Mouse (Mus musculus): ENCODE results near the gene Synpo2. TPM values are rescaled to one million over a fixed set of nuclear protein-coding genes. Genes with fewer than 3 reads are reported as not detected.
A peak's percentile ranks its signal among the peaks of the same experiment; 100 is the strongest.

The Synpo2 gene
- total RNA-seq, 2 experiments from 2014 or later: 175 to 193 TPM

DNA sequence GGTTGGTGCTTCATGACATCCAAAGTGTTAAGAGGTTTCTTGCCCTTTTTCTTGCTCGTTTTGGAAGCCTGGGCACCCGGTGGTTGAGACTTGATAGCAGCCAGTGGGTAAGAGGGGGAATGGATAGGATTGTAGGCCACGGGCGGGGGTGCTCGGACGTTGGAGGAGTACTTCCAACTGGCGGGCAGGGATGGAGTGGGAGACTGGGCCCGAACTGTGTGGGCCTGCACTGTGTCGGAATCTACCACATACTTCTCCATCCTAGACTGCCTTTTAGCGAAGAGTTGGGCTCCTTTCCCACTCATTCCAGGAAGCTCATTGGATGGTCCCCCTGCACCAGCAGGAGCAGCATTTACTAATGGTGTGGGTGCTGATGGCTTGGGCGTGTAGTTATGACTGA lies 123.2 kb downstream of the Synpo2 start:
- intact Hi-C loops (cut with DNase I; ENCODE audit: low total_unique reads): no loop called here
- no peak for DNase-seq

- DNase-seq: no peak
These were observed 124.8 kb downstream of the Synpo2 start for GRCm38 (mm10) chr3:123111071-123111711.

DNA sequence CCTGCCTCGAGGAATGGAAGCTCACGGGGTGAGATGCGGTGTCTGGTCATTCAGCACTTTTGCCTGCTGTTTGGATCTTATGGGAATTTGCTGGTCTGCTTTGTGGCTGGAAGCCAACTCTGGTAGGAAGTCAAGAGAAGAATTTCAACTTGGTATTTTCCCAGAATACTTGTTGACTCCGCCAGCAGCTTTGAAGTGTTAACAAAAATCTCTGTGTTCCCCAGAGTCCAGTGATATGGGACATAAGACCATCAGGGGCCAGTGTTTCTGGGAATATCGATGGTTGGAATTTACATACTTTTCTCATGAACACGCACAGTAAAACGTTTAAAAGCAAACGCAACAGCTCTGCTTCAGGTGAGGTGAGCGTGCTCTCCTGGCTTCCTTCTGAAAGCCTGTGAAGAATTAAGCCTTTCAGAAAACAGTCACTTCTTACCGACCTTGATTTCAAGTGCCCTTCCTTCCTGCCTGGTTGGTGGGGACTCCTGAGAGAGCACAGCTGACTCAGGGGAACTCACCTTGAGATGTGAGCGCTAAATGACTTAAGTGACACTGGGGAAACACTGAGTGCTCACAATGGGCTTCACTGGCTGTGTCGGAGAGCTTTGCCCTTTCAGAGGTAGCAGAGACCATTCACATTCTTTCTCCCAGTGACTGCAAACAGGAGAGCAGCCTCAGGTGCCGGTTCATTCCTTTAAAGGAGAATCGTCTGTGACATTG lies 128.0 kb downstream of the Synpo2 start:
- intact Hi-C loops (cut with DNase I; ENCODE audit: low total_unique reads): loop anchor here (10.0 kb wide), 1 partner anchor 133 kb away; no protein-coding TSS in a partner anchor
- no peak for DNase-seq

More at GRCm38 (mm10) chr3:123111071-123111711, 124.8 kb downstream of the Synpo2 start:
- intact Hi-C loops (cut with DNase I; ENCODE audit: low total_unique reads): no loop called here

DNA sequence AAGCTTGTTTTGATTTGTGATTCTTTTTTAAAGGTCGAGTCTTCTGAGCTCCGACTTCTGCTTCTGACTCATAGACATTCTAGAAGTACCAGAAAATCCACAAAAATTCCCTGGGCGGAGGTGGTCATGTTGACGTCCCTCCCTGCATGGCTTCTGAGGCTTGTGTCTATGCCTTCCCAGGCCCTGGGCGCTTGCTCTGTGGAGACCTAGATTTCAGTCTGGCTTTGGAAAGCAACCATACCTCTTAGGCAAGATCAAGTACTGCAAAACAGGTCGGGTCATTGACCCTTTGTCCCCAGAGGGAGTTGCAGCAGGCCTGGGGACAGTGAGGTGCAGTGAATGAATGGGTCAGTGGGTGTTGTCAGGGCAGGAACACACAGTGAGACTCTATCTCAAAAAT lies 131.6 kb downstream of the Synpo2 start:
- intact Hi-C loops (cut with DNase I; ENCODE audit: low total_unique reads): loop anchor here (5.0 to 10.0 kb wide), 2 partner anchors 130 to 162 kb away; no protein-coding TSS in a partner anchor
- no peak for DNase-seq

GRCm38 (mm10) chr3:123103151-123103860 lies 132.6 kb downstream of the Synpo2 start:
- intact Hi-C loops (cut with DNase I; ENCODE audit: low total_unique reads): loop anchor here (5.0 to 10.0 kb wide), 2 partner anchors 129 to 161 kb away; no protein-coding TSS in a partner anchor
- DNase-seq: peak; percentile 76

DNA sequence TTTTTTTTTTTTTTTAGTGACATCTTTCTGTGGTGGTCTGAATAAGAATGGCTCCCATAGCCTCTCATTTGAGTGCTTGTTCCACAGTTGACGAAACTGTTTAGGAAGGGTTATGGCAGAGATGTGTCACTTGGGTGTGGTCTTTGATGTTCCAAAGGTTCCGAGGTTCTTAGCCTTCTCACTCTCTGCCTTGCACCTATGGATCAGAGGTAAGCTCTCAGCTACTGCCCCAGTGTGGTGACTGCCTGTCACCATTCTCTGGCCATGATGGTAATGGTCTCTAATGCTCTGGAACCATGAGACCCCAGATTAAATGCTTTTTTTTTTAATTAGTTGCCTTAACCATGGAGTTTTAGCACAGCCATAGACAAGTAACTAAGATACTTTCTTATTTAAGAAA lies 134.2 kb downstream of the Synpo2 start:
- no peak for DNase-seq
- intact Hi-C loops (cut with DNase I; ENCODE audit: low total_unique reads): loop anchor here (5.0 to 10.0 kb wide), 2 partner anchors 127 to 159 kb away; no protein-coding TSS in a partner anchor

DNA sequence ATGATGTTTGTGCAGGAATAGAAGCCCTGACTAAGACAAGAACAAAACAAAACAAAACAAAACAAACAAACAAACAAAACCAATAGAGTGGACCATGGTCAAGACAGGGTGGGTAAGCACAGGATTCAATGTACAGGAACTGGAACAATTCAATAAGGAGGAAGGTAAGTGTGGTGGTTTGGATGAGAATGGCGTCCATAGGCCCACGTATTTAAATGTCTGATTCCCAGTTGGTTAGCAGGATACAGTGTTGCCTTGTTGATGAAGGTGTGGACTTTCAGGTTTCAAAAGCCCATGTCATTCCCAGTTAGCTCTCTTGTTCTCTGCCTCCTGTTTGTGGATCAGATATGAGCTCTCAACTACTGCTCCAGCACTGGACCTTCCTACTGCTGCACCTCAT lies 140.8 kb downstream of the Synpo2 start:
- intact Hi-C loops (cut with DNase I; ENCODE audit: low total_unique reads): no loop called here
- DNase-seq: no peak

DNA sequence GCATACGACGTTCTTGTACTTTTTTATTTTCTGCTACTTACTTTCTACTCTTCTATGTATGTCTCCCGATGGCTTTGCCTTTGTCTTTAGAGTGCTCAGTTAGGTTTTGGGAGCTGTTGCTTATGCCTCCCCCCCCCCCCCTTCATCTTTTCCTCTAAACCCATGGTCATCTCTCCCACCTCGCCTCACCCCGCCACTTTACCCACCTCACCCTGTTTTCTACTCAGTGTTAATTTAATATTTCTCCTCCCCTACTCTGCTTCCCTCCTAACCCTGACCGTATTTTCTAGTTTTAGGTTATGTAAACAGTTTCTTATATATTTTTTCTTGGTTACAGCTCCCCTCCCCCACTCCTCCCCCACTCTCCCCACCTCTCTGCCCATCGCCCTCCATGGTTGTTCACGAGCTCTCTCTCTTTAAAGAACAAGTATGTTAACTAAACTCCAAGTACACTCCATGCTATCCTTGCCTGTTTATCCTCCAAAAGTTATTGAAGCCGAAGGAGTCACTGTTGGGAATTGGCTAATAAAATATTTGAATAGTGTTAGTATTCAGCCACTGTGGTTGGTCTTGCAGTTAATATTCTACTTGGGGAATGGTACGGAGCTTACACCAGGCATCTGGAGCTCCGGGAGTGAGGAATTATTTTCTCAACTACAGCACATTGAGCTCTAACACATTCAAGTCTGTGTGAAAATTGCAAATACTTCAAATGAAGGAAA lies 142.1 kb downstream of the Synpo2 start:
- DNase-seq: no peak
- intact Hi-C loops (cut with DNase I; ENCODE audit: low total_unique reads): no loop called here

GRCm38 (mm10) chr3:123092913-123093639 lies 142.9 kb downstream of the Synpo2 start:
- intact Hi-C loops (cut with DNase I; ENCODE audit: low total_unique reads): no loop called here
- no peak for DNase-seq

DNA sequence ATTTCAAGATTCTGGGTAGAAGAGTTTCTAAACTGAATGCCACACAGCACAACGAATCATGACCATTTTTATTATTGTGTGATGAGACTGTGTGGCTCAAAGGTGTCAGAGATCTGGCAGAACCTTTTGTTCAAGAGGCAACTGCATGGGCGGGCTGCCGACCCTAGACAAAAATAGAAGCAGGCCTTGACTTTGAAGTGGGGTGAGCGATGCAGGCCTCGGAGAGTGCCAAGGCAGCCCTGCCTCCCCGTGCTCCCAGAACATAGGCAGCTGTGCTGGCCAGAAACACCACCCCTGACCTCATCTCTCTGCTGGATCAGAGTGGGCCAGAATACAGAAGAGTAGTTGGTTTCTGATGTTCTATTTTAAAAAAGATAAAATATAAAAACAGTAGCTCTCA lies 143.5 kb downstream of the Synpo2 start:
- DNase-seq: peak; percentile 82

GRCm38 (mm10) chr3:123089297-123090020 lies 146.5 kb downstream of the Synpo2 start:
- intact Hi-C loops (cut with DNase I; ENCODE audit: low total_unique reads): no loop called here
- no peak for DNase-seq

More for the DNA sequence above, 143.5 kb downstream of the Synpo2 start:
- intact Hi-C loops (cut with DNase I; ENCODE audit: low total_unique reads): no loop called here

- intact Hi-C loops (cut with DNase I; ENCODE audit: low total_unique reads): no loop called here
- DNase-seq: no peak
These were observed 147.7 kb downstream of the Synpo2 start for GRCm38 (mm10) chr3:123088284-123088683.

DNA sequence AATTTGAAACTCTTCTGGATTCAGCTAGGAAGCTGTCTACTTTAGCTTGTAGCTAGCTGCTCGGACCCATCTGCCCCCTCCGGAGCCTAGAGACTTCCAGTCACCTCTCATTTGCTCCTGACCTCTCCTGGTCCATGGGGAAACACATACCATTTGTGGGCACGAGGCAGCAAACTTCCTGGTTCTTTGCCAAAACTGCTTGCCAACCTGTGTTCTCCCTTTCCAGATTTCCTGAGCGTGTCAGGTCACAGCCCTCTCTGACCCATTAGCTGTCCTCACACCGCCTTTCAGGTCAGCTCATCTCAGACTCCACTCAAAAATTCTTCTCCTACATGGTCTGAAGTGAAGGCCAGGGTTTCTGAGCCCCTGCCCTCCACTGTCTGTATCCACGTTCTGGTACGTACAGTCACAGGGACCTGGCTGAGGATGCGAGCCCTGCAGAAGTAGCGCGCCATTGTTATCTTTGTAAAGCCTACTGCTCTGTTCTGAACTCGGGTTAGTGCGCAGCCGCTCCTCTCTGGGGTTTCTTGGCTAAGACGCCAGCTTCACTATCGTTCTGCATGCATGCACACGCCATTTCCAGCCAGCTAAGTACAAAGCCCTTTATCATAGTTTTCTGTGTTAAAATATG lies 150.0 kb downstream of the Synpo2 start:
- peak; percentile 15 for DNase-seq
- intact Hi-C loops (cut with DNase I; ENCODE audit: low total_unique reads): no loop called here

DNA sequence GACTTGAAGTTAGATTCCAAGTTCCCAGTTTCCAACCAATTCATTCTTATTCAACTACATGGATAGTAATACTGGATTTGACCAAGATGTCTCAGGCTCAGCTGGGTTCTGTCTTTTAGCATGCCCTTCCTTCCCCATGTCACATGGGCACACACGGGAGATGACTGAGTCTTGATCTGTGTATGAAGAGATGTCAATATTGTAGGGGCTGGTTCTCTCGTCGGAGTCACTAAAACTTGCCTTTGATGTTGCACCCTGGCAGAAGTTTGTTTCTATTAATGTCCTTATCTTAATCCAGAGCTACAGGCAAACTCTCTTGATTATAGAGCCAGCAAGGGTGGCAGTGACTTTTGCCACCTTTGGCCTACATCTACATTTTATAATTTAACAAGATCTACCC lies 154.3 kb downstream of the Synpo2 start:
- DNase-seq: no peak
- intact Hi-C loops (cut with DNase I; ENCODE audit: low total_unique reads): no loop called here

GRCm38 (mm10) chr3:123080943-123081342 lies 155.0 kb downstream of the Synpo2 start:
- intact Hi-C loops (cut with DNase I; ENCODE audit: low total_unique reads): no loop called here
- no peak for DNase-seq

GRCm38 (mm10) chr3:123080017-123080725 lies 155.8 kb downstream of the Synpo2 start:
- intact Hi-C loops (cut with DNase I; ENCODE audit: low total_unique reads): no loop called here
- no peak for DNase-seq

GRCm38 (mm10) chr3:123075759-123076158 lies 160.2 kb downstream of the Synpo2 start:
- DNase-seq: no peak
- intact Hi-C loops (cut with DNase I; ENCODE audit: low total_unique reads): no loop called here
